Mouse (Mus musculus) hematopoietic stem cell, adult 5-6 weeks (primary cell): Measurements from ENCODE around the gene Gm14401. TPM values are rescaled to one million over a fixed set of nuclear protein-coding genes. Genes with fewer than 3 reads are reported as not detected.
"Not testable (repeated sequence)": the region's sequence is repeated elsewhere in the genome, so short reads cannot be mapped to it uniquely, and the experiment has no call there.

Experiments
- ATAC-seq, 2 experiments: fragments of 125-278 bp in 1 of 2; replicated peaks in 1 of 2; 2 replicates each; pipeline ENCODE4 v1.8.0; 2016 to 2017; ENCODE audit warnings: inconsistent platforms in 2 of 2, mild to moderate bottlenecking in 2 of 2, moderate number of reproducible peaks in 2 of 2, low read depth in 1 of 2, moderate TSS enrichment in 1 of 2; ENCODE audit not compliant: low FRiP score in 2 of 2, poor library complexity in 2 of 2, severe bottlenecking in 2 of 2, insufficient read depth in 1 of 2, low TSS enrichment in 1 of 2
- total RNA-seq: library from RNA; stranded (forward); fragments of 172-1452, 232-1000 nt; gene quantifications from 2 replicates; pipeline ENCODE4 v1.2.3, GENCODE M21; 2017

The Gm14401 gene
- total RNA-seq: 0.88 TPM in 1 of 2 replicates, not detected in the other

DNA sequence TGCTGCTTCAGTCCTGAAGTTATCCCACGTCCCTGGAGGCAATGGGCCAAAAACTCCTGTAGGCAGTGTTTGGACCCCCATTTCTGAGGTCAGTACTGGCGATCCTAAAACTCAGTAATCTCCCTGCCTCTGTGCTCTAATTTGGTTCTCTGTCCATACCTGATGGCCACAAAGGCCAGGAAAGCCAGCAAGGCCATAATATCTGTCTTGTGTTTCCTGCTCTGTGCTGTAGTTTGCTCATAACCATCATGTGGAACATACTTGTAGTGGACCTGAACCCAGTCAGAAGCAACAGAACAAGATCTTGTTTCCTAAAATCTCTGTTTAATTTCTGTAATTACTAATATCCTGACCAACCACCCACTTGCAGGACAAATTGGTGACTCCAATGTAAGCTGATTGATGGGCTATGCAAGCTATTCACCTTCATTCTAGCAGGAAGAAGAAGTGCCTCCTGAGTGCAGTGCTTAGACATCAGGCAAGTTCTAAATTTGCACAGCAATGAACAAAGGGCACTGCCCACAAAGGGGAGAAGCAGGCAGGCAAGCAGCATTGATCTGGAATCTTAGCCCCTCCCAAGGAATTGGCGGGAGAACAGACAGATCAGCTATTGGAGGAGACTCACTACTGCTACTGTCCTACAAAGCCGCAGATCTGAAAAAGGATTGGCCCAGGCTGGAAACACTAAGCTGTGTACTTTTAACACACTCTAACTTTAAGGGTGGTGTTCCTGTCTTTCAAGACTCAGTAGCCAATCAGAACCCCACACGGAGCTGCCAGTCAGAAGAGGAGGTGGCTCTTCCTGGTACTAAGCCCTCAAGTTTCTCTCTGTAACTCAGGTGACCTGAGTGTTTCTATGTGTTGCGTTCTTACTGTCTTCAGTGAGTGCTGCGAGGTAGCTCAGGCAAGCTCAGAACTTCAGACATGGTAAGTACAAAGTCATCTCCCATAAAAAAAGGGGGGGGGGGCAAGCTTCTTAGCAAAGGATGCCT is at the start of gene Gm14401:
Gene Gm14401, plus strand, starts transcription at position 889 of the 992 bp plus-strand sequence.
- not testable (repeated sequence) for ATAC-seq

DNA sequence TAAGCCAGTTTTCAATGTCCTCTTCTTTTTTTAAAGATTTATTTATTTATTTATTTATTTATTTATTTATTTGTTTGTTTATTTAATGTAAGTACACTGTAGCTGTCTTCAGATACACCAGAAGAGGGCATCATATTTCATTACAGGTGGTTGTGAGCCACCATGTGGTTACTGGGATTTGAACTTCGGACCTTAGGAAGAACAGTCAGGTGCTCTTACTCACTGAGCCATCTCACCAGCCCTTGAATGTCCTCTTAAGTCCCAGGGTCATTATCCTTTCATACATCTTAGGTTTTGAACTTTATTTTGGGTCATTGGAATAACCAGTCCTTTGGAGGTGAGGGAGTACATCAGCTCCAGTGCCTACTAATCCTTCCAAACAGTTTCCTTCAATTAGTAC is 1.3 kb upstream of the Gm14401 start:
- ATAC-seq: not testable (repeated sequence)

DNA sequence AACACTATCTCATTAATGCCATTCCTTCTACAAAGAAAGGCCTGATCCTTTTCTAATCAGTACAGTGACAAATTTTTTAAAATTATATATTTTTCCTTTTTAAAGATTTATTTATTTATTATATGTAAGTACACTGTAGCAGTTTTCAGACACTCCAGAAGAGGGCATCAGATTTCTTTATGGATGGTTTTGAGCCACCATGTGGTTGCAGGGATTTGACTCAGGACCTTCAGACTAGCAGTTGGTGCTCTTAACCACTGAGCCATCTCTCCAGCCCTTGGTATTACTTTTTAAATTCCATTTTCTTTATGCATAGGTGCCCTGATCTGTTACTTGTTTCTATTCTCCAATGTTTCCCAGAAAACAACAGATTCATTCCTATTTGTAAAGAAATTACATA is 895 bp downstream of the Gm14401 start:
- not testable (repeated sequence) for ATAC-seq

DNA sequence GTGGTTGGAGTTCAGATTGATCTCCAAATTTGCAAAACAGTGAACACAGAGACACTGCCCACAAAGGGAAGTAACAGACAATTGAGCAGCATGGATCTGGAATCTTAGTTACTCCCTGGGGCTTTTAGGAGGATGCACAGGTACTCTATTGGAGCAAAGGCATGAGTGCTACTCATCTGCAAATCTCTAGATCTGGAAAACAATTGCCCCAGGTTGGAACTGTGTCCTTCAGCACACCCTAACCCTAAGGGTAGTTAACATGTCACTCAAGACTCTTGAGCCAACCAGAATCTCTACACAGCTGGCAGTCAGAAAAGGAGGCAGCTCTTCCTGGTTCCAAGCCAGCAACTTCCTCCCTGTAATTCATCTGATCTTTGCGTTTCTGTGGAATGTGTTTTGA is 5.7 kb downstream of the Gm14401 start:
- not testable (repeated sequence) for ATAC-seq

DNA sequence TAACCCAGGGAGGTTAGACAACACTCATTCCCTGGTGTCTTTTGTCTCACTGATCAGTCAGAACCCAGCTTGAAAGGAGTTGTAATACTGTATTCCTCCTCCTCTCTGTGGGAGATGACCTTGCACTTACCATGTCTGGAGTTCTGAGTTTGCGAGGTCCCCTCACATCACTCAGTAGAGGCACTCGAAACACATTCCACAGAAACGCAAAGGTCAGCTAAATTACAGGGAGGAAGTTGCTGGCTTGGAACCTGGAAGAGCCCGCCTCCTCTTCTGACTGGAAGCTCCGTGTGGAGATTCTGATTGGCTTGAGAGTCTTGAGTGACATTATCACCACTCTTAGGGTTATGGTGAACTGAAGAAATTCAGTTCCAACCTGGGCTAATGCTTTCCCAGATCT is 35.0 kb downstream of the Gm14401 start:
- ATAC-seq: not testable (repeated sequence)

DNA sequence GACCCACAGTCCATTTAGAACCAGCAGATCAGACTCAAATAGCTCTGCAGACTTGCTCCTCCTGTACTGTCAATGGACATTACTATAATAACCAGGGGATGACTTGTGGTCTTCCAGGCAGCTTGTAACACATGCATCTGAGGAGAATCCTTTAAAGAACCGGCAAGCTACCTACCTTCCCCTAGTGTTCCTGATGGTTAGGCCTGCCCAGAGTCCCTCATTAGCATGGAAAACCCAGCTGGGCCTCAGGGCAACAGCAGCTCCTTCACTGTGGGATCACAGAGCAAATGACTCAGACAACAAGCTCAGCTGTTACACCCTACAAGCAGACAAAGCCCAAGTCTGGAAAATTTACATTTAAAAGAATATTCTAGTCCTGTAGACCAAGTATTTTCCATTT is 55.0 kb downstream of the Gm14401 start:
- not testable (repeated sequence) for ATAC-seq

Other genes starting within 250 kb of the Gm14401 start
- gene Gm14408, start 243.2 kb upstream of the Gm14401 start, total RNA-seq: not detected in 2 replicates
- 11.2 and 19.2 TPM in 2 replicates for gene Gm14296, start 146.5 kb upstream of the Gm14401 start, total RNA-seq
- 1.0 and 8.9 TPM in 2 replicates for gene Gm14419, start 73.4 kb upstream of the Gm14401 start, total RNA-seq
- gene Gm14410, start 132.1 kb downstream of the Gm14401 start, total RNA-seq: 19.1 and 30.2 TPM in 2 replicates
- 0.75 TPM in 1 of 2 replicates, not detected in the other for gene Gm14409, start 192.7 kb downstream of the Gm14401 start, total RNA-seq
- not detected in 2 replicates for gene Gm14412, start 250.0 kb downstream of the Gm14401 start, total RNA-seq